Mouse (Mus musculus): ENCODE measurements at regions not wholly inside any gene's neighbourhood (a gene's known extent, or its start where the extent isn't known, plus 50 kb on each side); places are given as distances from the start of the nearest gene placed in this dataset.

GRCm38 (mm10) chr5:119299311-119299710, 371.2 kb upstream of the Tbx3 start:
- no peak for DNase-seq (ENCODE audit: low read depth, low spot score)

- DNase-seq (ENCODE audit: low read depth, low spot score), result no peak
Measured at GRCm38 (mm10) chr5:119300106-119300505, 370.4 kb upstream of the Tbx3 start.

GRCm38 (mm10) chr5:119301539-119301938, 368.9 kb upstream of the Tbx3 start:
- no peak for DNase-seq (ENCODE audit: low read depth, low spot score)

GRCm38 (mm10) chr5:119304721-119305120, 365.7 kb upstream of the Tbx3 start:
- DNase-seq (ENCODE audit: low read depth, low spot score), result no peak

- no peak for DNase-seq (ENCODE audit: low read depth, low spot score)
Measured at GRCm38 (mm10) chr5:119307768-119308167, 362.7 kb upstream of the Tbx3 start.

GRCm38 (mm10) chr5:119310178-119310930, 360.1 kb upstream of the Tbx3 start:
- peak; percentile 45 for DNase-seq (ENCODE audit: low read depth, low spot score)

- no peak for DNase-seq (ENCODE audit: low read depth, low spot score)
Measured at GRCm38 (mm10) chr5:119312808-119313207, 357.7 kb upstream of the Tbx3 start.

GRCm38 (mm10) chr5:119315149-119315548, 355.3 kb upstream of the Tbx3 start:
- DNase-seq (ENCODE audit: low read depth, low spot score), result no peak

GRCm38 (mm10) chr5:119317617-119318016, 352.9 kb upstream of the Tbx3 start:
- no peak for DNase-seq (ENCODE audit: low read depth, low spot score)

- no peak for DNase-seq (ENCODE audit: low read depth, low spot score)
Measured at GRCm38 (mm10) chr5:119321368-119322144, 348.9 kb upstream of the Tbx3 start.

- no peak for DNase-seq (ENCODE audit: low read depth, low spot score)
Measured at GRCm38 (mm10) chr5:119322411-119322810, 348.1 kb upstream of the Tbx3 start.

GRCm38 (mm10) chr5:119325681-119326255, 344.7 kb upstream of the Tbx3 start:
- DNase-seq (ENCODE audit: low read depth, low spot score), result no peak

GRCm38 (mm10) chr5:119326895-119327294, 343.6 kb upstream of the Tbx3 start:
- no peak for DNase-seq (ENCODE audit: low read depth, low spot score)

GRCm38 (mm10) chr5:119328971-119329370, 341.5 kb upstream of the Tbx3 start:
- no peak for DNase-seq (ENCODE audit: low read depth, low spot score)

- DNase-seq (ENCODE audit: low read depth, low spot score), result no peak
Measured at GRCm38 (mm10) chr5:119329371-119329770, 341.1 kb upstream of the Tbx3 start.

GRCm38 (mm10) chr5:119329860-119330259, 340.6 kb upstream of the Tbx3 start:
- DNase-seq (ENCODE audit: low read depth, low spot score), result no peak

- no peak for DNase-seq (ENCODE audit: low read depth, low spot score)
Measured at GRCm38 (mm10) chr5:119331461-119331860, 339.0 kb upstream of the Tbx3 start.

- no peak for DNase-seq (ENCODE audit: low read depth, low spot score)
Measured at GRCm38 (mm10) chr5:119332621-119333020, 337.8 kb upstream of the Tbx3 start.

- no peak for DNase-seq (ENCODE audit: low read depth, low spot score)
Measured at GRCm38 (mm10) chr5:119335211-119335610, 335.3 kb upstream of the Tbx3 start.

GRCm38 (mm10) chr5:119335979-119336378, 334.5 kb upstream of the Tbx3 start:
- no peak for DNase-seq (ENCODE audit: low read depth, low spot score)

GRCm38 (mm10) chr5:119337739-119338138, 332.7 kb upstream of the Tbx3 start:
- DNase-seq (ENCODE audit: low read depth, low spot score), result no peak

GRCm38 (mm10) chr5:119338711-119339110, 331.8 kb upstream of the Tbx3 start:
- no peak for DNase-seq (ENCODE audit: low read depth, low spot score)

- no peak for DNase-seq (ENCODE audit: low read depth, low spot score)
Measured at GRCm38 (mm10) chr5:119348303-119348702, 322.2 kb upstream of the Tbx3 start.

All from WW6 (cell line).